Mouse (Mus musculus) erythroblast, embryonic 14.5 days (primary cell): ENCODE measurements around the gene Gja4. TPM values are rescaled to one million over a fixed set of nuclear protein-coding genes. Genes with fewer than 3 reads are reported as not detected.

Experiments used
- H3K27me3 ChIP-seq: 2 replicates; pipeline ENCODE4 v1.6.1; 2012; ENCODE audit warnings: inconsistent platforms; ENCODE audit not compliant: control insufficient read depth
- H3K36me3 ChIP-seq: 2 replicates; pipeline ENCODE4 v1.6.1; 2012; ENCODE audit warnings: mild to moderate bottlenecking, inconsistent platforms; ENCODE audit not compliant: control insufficient read depth
- H3K4me1 ChIP-seq: 2 replicates; pipeline ENCODE4 v1.6.1; 2012; ENCODE audit warnings: inconsistent platforms; ENCODE audit not compliant: control insufficient read depth
- H3K4me3 ChIP-seq: replicated peaks from 2 replicates; pipeline ENCODE3; 2012; ENCODE audit warnings: moderate library complexity, mild to moderate bottlenecking, inconsistent platforms
- H3K9me3 ChIP-seq: 2 replicates; pipeline ENCODE4 v1.6.1; 2012; ENCODE audit warnings: low read length, inconsistent platforms, mixed read lengths; ENCODE audit not compliant: control insufficient read depth
- GATA1 ChIP-seq: IDR thresholded peaks from 2 replicates; pipeline ENCODE4 v1.6.1; 2012; ENCODE audit warnings: low read length, inconsistent platforms, mixed read lengths
- TAL1 ChIP-seq: IDR thresholded peaks from 3 replicates; pipeline ENCODE4 v1.6.1; 2012; ENCODE audit warnings: low read length, inconsistent platforms, mixed read lengths
- polyA plus RNA-seq: library from polyadenylated mRNA; stranded (reverse); fragments of >175 nt; gene quantifications from 2 replicates; pipeline ENCODE4 v1.2.3, GENCODE M21; 2012

The Gja4 gene
- polyA plus RNA-seq, 1 experiment = not detected

DNA sequence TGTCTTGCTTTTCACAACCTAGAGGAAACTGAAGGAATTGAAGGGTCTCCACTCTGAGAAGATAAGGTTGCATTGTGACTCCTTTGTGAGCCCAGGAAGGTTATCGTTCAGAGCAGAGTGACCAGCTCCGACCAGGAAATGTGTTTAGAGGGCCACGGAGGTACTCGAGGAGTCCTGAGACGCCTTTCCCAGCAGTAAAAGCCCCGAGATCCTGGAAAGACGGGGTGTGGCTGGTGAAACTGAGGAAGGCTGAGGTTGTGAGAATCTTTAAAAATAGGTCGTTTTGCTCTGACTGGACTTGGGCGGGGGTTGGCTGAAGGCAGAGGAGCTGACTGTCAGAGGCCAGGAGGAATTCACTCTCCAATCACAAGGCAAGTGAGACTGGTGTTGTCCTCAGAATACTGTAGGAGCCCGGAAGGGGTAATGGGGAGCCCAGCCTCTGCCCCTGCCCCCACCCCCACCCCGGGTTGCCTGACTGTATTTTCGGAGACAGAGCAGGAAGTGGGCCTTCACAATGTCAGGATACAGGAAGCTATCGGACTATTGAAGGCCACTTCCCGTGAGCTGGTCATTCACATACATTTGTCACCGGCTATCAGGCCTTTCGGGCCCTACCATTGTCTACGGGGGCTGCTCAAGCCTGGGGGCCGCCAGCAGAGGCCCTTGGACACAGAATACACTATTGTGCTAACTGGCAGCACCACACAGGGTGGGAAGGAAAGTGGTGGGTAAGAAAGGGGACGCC is 50.2 kb downstream of the Gja4 start:
- no peak overlapping the region for H3K4me3 ChIP-seq
- H3K27me3 ChIP-seq = no peaks in the 10 kb centered on the region
- no peaks in the 10 kb centered on the region for H3K4me1 ChIP-seq

GRCm38 (mm10) chr4:127261601-127262000 is 52.2 kb downstream of the Gja4 start:
- TF ChIP-seq GATA1 = no peak
- no peak for TF ChIP-seq TAL1
- H3K4me3 ChIP-seq = no peak overlapping the region
- H3K36me3 ChIP-seq = no peaks in the 10 kb centered on the region
- H3K9me3 ChIP-seq = no peaks in the 10 kb centered on the region
- peaks cover 5% of the 10 kb centered on the region; the same call in 1 of the 2 replicates for H3K27me3 ChIP-seq
- no peaks in the 10 kb centered on the region for H3K4me1 ChIP-seq

More for the DNA sequence above, 50.2 kb downstream of the Gja4 start:
- TF ChIP-seq TAL1 = no peak
- TF ChIP-seq GATA1 = no peak
- no peaks in the 10 kb centered on the region for H3K36me3 ChIP-seq
- no peaks in the 10 kb centered on the region for H3K9me3 ChIP-seq

Other genes with a start within 250 kb of the Gja4 start
- gene Zmym6, start 236.7 kb downstream of the Gja4 start, polyA plus RNA-seq = 0.02 TPM in 1 of 2 replicates, not detected in the other
- gene Tmem35b, start 190.3 kb downstream of the Gja4 start, polyA plus RNA-seq = 0.06 TPM in 1 of 2 replicates, not detected in the other
- not detected in 2 replicates for gene Dlgap3, start 144.8 kb downstream of the Gja4 start, polyA plus RNA-seq
- 2.9 and 4.0 TPM in 2 replicates for gene Smim12, start 70.3 kb downstream of the Gja4 start, polyA plus RNA-seq
- gene Gjb3, start 16.8 kb upstream of the Gja4 start, polyA plus RNA-seq = not detected in 2 replicates
- 0.45 TPM in 1 of 2 replicates, not detected in the other for gene Gjb4, start 40.0 kb upstream of the Gja4 start, polyA plus RNA-seq
- gene Gjb5, start 44.1 kb upstream of the Gja4 start, polyA plus RNA-seq = not detected in 2 replicates